Mouse (Mus musculus): ENCODE measurements around the gene Pla2g2c. TPM values are rescaled to one million over a fixed set of nuclear protein-coding genes. Genes with fewer than 3 reads are reported as not detected.

The Pla2g2c gene
- not detected in 2 replicates for polyA plus RNA-seq (2015; fragmentation: Nextera tagmentation; extraction: Ambion mirVana)

- Histone ChIP-seq H3K4me1 (ENCODE audit: insufficient read depth) (peaks cover 5% of the 10 kb centered on the region; the same call in 1 of the 2 replicates), H3K4me2 (ENCODE audit: low read depth, low read length) (no peak within 1 kb of the TSS), H3K9ac (replicated peaks) (no peak within 1 kb of the TSS), H3K36me3 (replicated peaks; ENCODE audit: insufficient read depth, low read length) (no peaks in the 10 kb centered on the region), H3K4me3 (ENCODE audit: low read depth, low read length) (no peak within 1 kb of the TSS), H3K9me3 (ENCODE audit: low read length) (no peaks in the 10 kb centered on the region), H3K27ac (ENCODE audit: low read depth) (no peak within 1 kb of the TSS; the same call in 1 of the 2 replicates), H3K27me3 (ENCODE audit: insufficient read depth, low read length) (peaks cover 6% of the 10 kb centered on the region; the same call in 1 of the 2 replicates)
- TF ChIP-seq EP300 (IDR thresholded peaks at IDR 0.05; ENCODE audit: low read depth) (no peak), CTCF (IDR thresholded peaks at IDR 0.05; ENCODE audit: low read depth) (no peak)
- 23% methylated on average over 18 of the region's 18 CpGs for WGBS (ENCODE audit: insufficient replicate concordance)
- DNase-seq, result no peak
- ATAC-seq, result peak; percentile 5; the same call in 1 of the 2 replicates
These were observed at the start of gene Pla2g2c for GRCm38 (mm10) chr4:138724354-138725126. Gene Pla2g2c, plus strand, starts transcription at chr4:138724792.

- DNase-seq, result peak; percentile 46
- TF ChIP-seq EP300 (IDR thresholded peaks at IDR 0.05; ENCODE audit: low read depth) (no peak), CTCF (IDR thresholded peaks at IDR 0.05; ENCODE audit: low read depth) (no peak)
- no peaks in the 10 kb centered on the region for H3K9me3 ChIP-seq (ENCODE audit: low read length)
- no peaks in the 10 kb centered on the region for H3K36me3 ChIP-seq (replicated peaks; ENCODE audit: insufficient read depth, low read length)
- H3K27ac ChIP-seq (ENCODE audit: low read depth), result no peak overlapping the region
- no peaks in the 10 kb centered on the region for H3K4me1 ChIP-seq (ENCODE audit: insufficient read depth)
- H3K27me3 ChIP-seq (ENCODE audit: insufficient read depth, low read length), result no peaks in the 10 kb centered on the region
- no peak overlapping the region for H3K4me2 ChIP-seq (ENCODE audit: low read depth, low read length)
- no peak overlapping the region for H3K4me3 ChIP-seq (ENCODE audit: low read depth, low read length)
- 12% methylated on average over 16 of the region's 16 CpGs for WGBS (ENCODE audit: insufficient replicate concordance)
- H3K9ac ChIP-seq (replicated peaks), result no peak overlapping the region
- no peak for ATAC-seq
These were observed 48.1 kb upstream of the Pla2g2c start for GRCm38 (mm10) chr4:138676480-138676879.

GRCm38 (mm10) chr4:138677579-138677978 is 47.0 kb upstream of the Pla2g2c start:
- H3K9ac ChIP-seq (replicated peaks), result no peak overlapping the region
- H3K4me2 ChIP-seq (ENCODE audit: low read depth, low read length), result no peak overlapping the region
- no peaks in the 10 kb centered on the region for H3K27me3 ChIP-seq (ENCODE audit: insufficient read depth, low read length)
- no peaks in the 10 kb centered on the region for H3K36me3 ChIP-seq (replicated peaks; ENCODE audit: insufficient read depth, low read length)
- TF ChIP-seq CTCF (IDR thresholded peaks at IDR 0.05; ENCODE audit: low read depth) (no peak), EP300 (IDR thresholded peaks at IDR 0.05; ENCODE audit: low read depth) (no peak)
- H3K4me3 ChIP-seq (ENCODE audit: low read depth, low read length), result no peak overlapping the region
- DNase-seq (no peak), ATAC-seq (no peak)
- H3K4me1 ChIP-seq (ENCODE audit: insufficient read depth), result no peaks in the 10 kb centered on the region
- WGBS (ENCODE audit: insufficient replicate concordance), result 21% methylated on average over 16 of the region's 16 CpGs
- no peak overlapping the region for H3K27ac ChIP-seq (ENCODE audit: low read depth)
- H3K9me3 ChIP-seq (ENCODE audit: low read length), result no peaks in the 10 kb centered on the region

GRCm38 (mm10) chr4:138680124-138680523 is 44.5 kb upstream of the Pla2g2c start:
- no peak overlapping the region for H3K4me2 ChIP-seq (ENCODE audit: low read depth, low read length)
- H3K4me3 ChIP-seq (ENCODE audit: low read depth, low read length), result no peak overlapping the region
- no peak overlapping the region for H3K9ac ChIP-seq (replicated peaks)
- 70% methylated on average over 4 of the region's 4 CpGs for WGBS (ENCODE audit: insufficient replicate concordance)
- H3K27me3 ChIP-seq (ENCODE audit: insufficient read depth, low read length), result no peaks in the 10 kb centered on the region
- TF ChIP-seq EP300 (IDR thresholded peaks at IDR 0.05; ENCODE audit: low read depth) (no peak), CTCF (IDR thresholded peaks at IDR 0.05; ENCODE audit: low read depth) (no peak)
- no peaks in the 10 kb centered on the region for H3K36me3 ChIP-seq (replicated peaks; ENCODE audit: insufficient read depth, low read length)
- H3K27ac ChIP-seq (ENCODE audit: low read depth), result no peak overlapping the region
- H3K4me1 ChIP-seq (ENCODE audit: insufficient read depth), result no peaks in the 10 kb centered on the region
- H3K9me3 ChIP-seq (ENCODE audit: low read length), result no peaks in the 10 kb centered on the region
- ATAC-seq, result no peak
- no peak for DNase-seq

- ATAC-seq, result no peak
- no peak for TF ChIP-seq CTCF (IDR thresholded peaks at IDR 0.05; ENCODE audit: low read depth)
- no peak for TF ChIP-seq EP300 (IDR thresholded peaks at IDR 0.05; ENCODE audit: low read depth)
- Histone ChIP-seq H3K4me1 (ENCODE audit: insufficient read depth) (no peaks in the 10 kb centered on the region), H3K27me3 (ENCODE audit: insufficient read depth, low read length) (no peaks in the 10 kb centered on the region), H3K9me3 (ENCODE audit: low read length) (no peaks in the 10 kb centered on the region), H3K36me3 (replicated peaks; ENCODE audit: insufficient read depth, low read length) (no peaks in the 10 kb centered on the region), H3K27ac (ENCODE audit: low read depth) (no peak overlapping the region), H3K4me2 (ENCODE audit: low read depth, low read length) (no peak overlapping the region), H3K4me3 (ENCODE audit: low read depth, low read length) (no peak overlapping the region), H3K9ac (replicated peaks) (no peak overlapping the region)
- no peak for DNase-seq
- WGBS (ENCODE audit: insufficient replicate concordance), result 46% methylated on average over 2 of the region's 2 CpGs
These were observed 41.8 kb upstream of the Pla2g2c start for GRCm38 (mm10) chr4:138682760-138683159.

- ATAC-seq (no peak), DNase-seq (no peak)
- WGBS (ENCODE audit: insufficient replicate concordance), result 73% methylated on average over 6 of the region's 6 CpGs
- no peak overlapping the region for H3K9ac ChIP-seq (replicated peaks)
- no peaks in the 10 kb centered on the region; the same call in 1 of the 2 replicates for H3K27me3 ChIP-seq (ENCODE audit: insufficient read depth, low read length)
- no peak overlapping the region for H3K4me2 ChIP-seq (ENCODE audit: low read depth, low read length)
- H3K4me3 ChIP-seq (ENCODE audit: low read depth, low read length), result no peak overlapping the region
- no peaks in the 10 kb centered on the region for H3K4me1 ChIP-seq (ENCODE audit: insufficient read depth)
- H3K9me3 ChIP-seq (ENCODE audit: low read length), result no peaks in the 10 kb centered on the region
- no peaks in the 10 kb centered on the region for H3K36me3 ChIP-seq (replicated peaks; ENCODE audit: insufficient read depth, low read length)
- H3K27ac ChIP-seq (ENCODE audit: low read depth), result no peak overlapping the region
- TF ChIP-seq EP300 (IDR thresholded peaks at IDR 0.05; ENCODE audit: low read depth), result no peak
These were observed 38.8 kb upstream of the Pla2g2c start for GRCm38 (mm10) chr4:138685813-138686212.
